Mouse (Mus musculus) thymus, postnatal 0 days (tissue): ENCODE data around the gene Sdhb. TPM values are rescaled to one million over a fixed set of nuclear protein-coding genes. Genes with fewer than 3 reads are reported as not detected.
A peak's percentile ranks its signal among the peaks of the same experiment; 100 is the strongest.

Source experiments
- DNase-seq: peaks from one replicate; pipeline ENCODE4 v3.0.0-alpha.2; 2015; ENCODE audit warnings: low spot score
- polyA plus RNA-seq: library from polyadenylated mRNA; unstranded; fragments of >200 nt; fragmentation: Nextera tagmentation; extraction: Ambion mirVana; gene quantifications from 2 replicates; pipeline ENCODE4 v1.2.1, GENCODE M21; 2015

Gene Sdhb
- polyA plus RNA-seq, 1 experiment from 2014 or later: 434 TPM

- no peak for DNase-seq
Measured at GRCm38 (mm10) chr4:140974408-140974807, 13.4 kb downstream of the Sdhb start.

DNA sequence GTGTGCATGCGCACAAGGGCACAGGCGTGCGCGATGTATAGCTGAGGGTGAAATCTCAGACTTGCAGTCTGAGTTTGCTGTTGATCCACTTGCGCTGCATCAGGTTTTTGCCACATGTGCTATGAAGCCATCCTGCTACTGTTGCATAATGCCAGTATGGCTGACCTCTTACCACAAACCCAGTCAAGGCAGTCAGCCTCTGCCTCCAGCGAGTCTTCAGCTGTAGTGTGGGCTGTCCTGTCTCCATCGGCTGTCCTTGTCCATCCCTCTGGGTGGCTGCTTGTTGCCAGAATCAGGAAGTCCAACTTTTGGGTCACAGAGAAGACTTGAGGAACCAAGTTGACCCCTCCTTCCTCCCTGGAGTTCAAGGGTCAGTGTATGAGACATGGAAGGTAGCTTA is 14.4 kb downstream of the Sdhb start:
- no peak for DNase-seq

DNA sequence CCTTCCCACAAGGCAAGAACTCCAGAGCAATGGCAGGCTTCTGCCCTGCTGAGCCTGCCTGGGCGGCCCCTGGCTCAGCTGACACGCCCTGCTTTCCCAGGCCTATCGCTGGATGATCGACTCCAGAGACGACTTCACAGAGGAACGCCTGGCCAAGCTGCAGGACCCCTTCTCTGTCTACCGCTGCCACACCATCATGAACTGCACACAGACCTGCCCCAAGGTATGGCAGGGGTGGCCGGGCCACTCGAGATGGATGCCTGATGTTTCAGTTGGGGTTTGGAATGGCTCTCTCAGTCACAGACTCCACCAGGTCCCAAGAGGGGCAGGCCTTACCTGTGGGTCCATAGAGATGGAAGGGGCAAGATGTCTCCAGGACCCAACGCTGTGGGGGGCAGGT is 16.3 kb downstream of the Sdhb start:
- DNase-seq: no peak

DNA sequence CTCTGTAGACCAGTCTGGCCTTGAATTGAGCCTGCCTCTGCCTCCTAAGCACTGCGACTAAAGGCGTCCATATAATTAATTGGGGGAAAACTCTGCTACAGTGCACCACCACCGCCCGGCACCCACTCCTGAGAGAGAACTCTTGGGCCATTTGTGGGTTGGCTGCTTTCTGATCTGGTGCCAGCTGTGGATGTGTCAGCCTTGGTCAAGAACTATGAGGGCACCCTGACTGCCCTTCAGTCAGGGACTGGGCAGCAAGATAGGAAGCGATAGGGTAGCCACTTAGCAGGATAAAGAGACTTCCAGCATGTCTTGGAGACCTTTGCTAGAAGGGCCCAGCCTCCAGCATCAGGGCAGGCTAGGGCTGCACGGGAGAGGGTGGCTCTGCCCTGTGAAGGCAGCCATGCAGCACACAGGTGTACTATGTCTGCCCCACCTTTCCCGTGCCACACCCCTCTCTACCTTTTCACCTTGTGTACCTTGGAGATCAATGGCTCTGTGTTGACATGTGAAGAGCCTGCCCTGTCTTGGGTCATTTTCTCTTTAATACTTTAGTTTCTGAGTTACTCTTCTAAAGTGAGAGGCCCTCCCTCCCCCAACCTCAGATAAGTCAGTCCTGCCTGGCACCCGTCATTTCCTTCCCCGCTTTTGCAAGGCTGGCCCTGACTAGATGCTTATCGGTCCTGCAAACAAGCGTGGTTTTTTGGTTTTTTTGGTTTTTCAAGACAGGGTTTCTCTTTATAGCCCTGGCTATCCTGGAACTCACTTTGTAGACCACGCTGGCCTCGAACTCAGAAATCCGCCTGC is 17.1 kb downstream of the Sdhb start:
- DNase-seq: no peak

DNA sequence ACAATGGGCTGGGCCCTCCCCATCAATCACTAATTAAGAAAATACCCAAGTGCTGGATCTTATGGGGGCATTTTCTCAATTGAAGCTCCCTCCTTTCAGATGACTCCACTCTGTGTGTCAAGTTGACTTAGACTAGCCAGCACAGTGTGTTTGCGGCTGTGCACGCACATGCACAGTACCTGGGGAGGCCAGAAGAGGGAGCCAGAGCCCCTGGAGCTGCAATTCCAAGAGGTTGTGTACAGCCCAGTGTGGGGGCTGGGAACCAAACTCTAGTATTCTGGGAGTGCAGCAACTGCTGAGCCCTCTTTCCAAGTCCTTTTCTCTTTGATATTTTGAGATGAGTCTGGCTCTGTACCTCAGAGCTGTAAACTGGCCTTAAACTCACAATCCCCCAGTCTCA is 20.6 kb downstream of the Sdhb start:
- no peak for DNase-seq

DNA sequence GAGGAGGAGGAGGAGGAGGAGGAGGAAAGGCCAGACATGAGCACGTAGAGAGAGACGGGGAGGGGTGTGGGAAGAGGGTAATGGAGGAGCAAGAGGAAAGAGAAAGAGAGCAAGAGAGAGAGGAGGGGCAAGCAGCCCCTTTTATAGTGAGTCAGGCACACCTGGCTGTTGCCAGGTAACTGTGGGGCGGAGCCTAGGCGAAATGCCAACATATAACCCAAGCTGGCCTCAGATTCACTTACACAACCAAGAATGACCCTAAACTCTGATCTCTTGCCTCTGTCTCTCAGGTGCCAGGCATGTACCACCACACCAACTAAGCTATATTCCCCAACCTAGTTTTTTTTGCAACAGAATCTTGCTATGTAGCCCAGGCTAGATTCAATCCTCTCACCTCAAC is 21.8 kb downstream of the Sdhb start:
- DNase-seq: no peak

GRCm38 (mm10) chr4:140983442-140983841 is 22.4 kb downstream of the Sdhb start:
- peak; percentile 66 for DNase-seq

- no peak for DNase-seq
Measured at GRCm38 (mm10) chr4:140984544-140984943, 23.5 kb downstream of the Sdhb start.

- DNase-seq: no peak
Measured at GRCm38 (mm10) chr4:140986024-140986710, 25.2 kb downstream of the Sdhb start.

- peak; percentile 81 for DNase-seq
Measured at GRCm38 (mm10) chr4:140986711-140987395, 25.9 kb downstream of the Sdhb start, which contains the start of gene Atp13a2. Gene Atp13a2 (plus strand): TSS chr4:140986873.

- peak; percentile 28 for DNase-seq
Measured at GRCm38 (mm10) chr4:140987476-140987875, 26.5 kb downstream of the Sdhb start.

GRCm38 (mm10) chr4:140988706-140989290 is 27.8 kb downstream of the Sdhb start:
- DNase-seq: no peak

- no peak for DNase-seq
Measured at GRCm38 (mm10) chr4:140989447-140989846, 28.4 kb downstream of the Sdhb start.

- DNase-seq: no peak
Measured at GRCm38 (mm10) chr4:140992215-140992614, 31.2 kb downstream of the Sdhb start.

DNA sequence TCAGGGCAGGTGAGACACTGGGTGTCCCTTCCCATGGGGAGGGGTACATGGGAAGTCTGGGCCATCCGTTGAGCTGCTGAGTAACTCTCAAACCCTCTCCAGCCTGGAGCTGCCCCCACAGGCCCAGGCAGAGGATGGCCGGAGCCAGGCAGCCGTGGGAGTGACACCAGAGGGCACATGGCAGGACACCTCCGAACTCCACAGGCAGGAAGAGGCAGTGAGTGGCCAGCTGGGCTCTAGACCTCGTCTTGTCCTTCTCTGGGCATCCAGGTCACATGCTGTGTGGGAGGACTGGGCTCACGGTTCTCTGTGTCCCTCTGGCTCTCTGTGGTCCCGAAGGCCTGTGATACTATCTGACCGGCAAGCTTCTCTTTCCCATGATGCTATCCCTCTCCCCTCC is 32.8 kb downstream of the Sdhb start:
- no peak for DNase-seq

GRCm38 (mm10) chr4:140995811-140996210 is 34.8 kb downstream of the Sdhb start:
- DNase-seq: no peak

DNA sequence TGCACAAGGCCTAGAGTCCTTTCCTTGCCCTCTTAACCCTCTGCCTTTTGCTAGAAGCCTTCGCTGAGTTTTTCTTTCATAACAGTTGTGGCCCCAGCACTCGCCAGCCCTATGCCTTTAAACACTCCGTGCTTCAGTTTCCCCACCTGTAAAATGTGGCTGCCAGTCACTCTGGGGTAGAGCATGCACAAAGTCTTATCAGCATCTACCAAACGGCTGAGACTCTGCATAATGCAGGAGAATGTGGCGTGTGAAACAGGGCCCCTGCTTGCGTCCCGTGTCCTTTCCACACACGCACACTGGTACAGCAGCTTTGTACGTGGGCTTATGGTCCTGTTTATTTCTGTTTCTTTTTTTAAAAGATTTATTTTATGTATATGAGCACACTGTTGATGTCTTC is 35.8 kb downstream of the Sdhb start:
- no peak for DNase-seq

- DNase-seq: no peak
Measured at GRCm38 (mm10) chr4:141005983-141006382, 45.0 kb downstream of the Sdhb start.

DNA sequence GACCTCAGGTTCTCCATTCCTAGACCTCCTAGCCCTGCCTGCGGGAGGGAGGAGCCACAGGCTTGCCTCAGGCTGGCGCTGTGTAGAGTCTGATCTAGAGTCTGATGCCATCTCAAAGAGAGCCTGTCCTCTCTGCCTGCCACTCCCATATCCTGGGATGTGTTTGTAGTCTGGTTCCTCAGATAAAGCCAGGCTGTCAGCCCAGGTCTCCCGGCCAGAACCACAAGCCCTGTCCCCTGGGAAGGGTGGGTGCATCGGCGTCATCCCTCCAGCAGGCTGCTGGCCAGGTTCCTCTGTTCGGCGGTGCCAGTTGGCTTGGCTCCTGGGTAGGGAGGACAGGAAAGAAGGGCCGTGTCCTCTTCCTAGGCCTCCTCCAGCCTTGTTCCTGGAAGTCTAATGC is 47.0 kb downstream of the Sdhb start:
- no peak for DNase-seq

GRCm38 (mm10) chr4:141010118-141010517 is 49.1 kb downstream of the Sdhb start, which contains the start of gene Mfap2:
Gene Mfap2 (plus strand): TSS chr4:141010418.
- DNase-seq: no peak

DNA sequence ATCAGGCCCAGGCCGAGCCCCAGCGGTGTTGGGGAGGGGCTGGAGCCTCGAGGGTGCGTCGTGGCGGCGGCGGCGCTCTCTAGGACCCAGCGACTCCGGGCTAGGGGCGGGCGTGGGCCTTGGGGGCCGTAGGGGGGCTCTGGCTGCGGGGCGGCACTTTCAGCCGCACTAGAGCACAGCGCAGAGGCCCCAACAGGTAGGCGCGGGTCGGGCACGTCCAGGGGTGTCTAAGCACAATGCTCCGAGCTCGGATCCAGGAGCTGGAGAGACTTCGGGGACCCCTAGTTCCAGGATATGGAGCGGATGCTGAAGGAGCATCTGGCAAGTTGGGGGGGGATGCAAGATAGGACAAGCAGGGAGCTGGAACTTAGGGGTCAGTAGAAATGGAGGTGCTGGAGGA is 49.5 kb downstream of the Sdhb start:
- no peak for DNase-seq

DNA sequence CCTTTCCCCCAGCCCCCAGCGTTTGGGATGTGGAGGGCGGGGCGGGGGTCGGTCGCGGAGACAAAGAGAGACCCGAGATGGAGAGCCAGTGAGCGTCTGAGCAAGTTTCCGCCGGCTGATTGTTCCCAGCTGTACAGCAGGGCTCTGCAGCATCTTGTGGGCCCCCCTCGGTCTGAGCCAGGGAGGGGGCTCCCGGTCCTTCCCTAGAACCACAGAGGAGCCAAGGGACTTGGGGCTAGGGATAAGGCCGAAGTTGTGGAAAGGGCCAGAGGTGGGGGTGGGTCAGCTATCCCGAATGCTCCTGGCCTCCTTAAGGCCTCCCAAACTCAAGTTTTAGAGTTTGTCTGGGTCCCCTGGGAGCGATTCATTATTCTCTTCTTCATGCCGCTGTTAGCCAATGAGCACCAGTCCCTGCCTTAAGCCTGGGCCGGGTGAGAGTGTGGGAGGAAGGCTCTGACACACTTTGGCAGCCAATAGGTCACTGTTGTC is 50.0 kb downstream of the Sdhb start:
- DNase-seq: no peak
